Mouse (Mus musculus) large intestine, adult 2 months (tissue): ENCODE results near the gene Atox1. TPM values are rescaled to one million over a fixed set of nuclear protein-coding genes. Genes with fewer than 3 reads are reported as not detected.
"Not testable (repeated sequence)": the region's sequence is repeated elsewhere in the genome, so short reads cannot be mapped to it uniquely, and the experiment has no call there.

Experiments
- DNase-seq: peaks from one replicate; pipeline ENCODE4 v3.0.0-alpha.2; 2012; ENCODE audit warnings: low read depth, low spot score
- WGBS: fragments of 180-500 bp; shearing (Covaris S2); methylation state at CpG from one replicate; pipeline ENCODE4 v1.1.7; 2018; 5-methylcytosine and 5-hydroxymethylcytosine counted together
- polyA plus RNA-seq: library from polyadenylated mRNA; depleted of rRNA; stranded (reverse); fragments of >200 nt; gene quantifications from 2 replicates; pipeline ENCODE4 v1.2.3, GENCODE M21; 2012

Atox1 gene
- polyA plus RNA-seq, 1 experiment = 388 TPM

- DNase-seq = no peak
- WGBS = 68% methylated on average over 6 of the region's 6 CpGs
Observed at GRCm38 (mm10) chr11:55416609-55417265, 44.3 kb downstream of the Atox1 start.

GRCm38 (mm10) chr11:55415731-55416130 is 45.3 kb downstream of the Atox1 start:
- DNase-seq = not testable (repeated sequence)
- 70% methylated on average over 6 of the region's 6 CpGs for WGBS

- WGBS = 15% methylated on average over 9 of the region's 9 CpGs
- DNase-seq = peak; percentile 42
Observed at GRCm38 (mm10) chr11:55415036-55415704, 45.9 kb downstream of the Atox1 start.

GRCm38 (mm10) chr11:55414314-55414713 is 46.7 kb downstream of the Atox1 start:
- no peak for DNase-seq
- WGBS = 55% methylated on average over 5 of the region's 5 CpGs

- 71% methylated on average over 2 of the region's 2 CpGs for WGBS
- no peak for DNase-seq
Observed at GRCm38 (mm10) chr11:55413416-55413796, 47.6 kb downstream of the Atox1 start.

GRCm38 (mm10) chr11:55412680-55413415 is 48.2 kb downstream of the Atox1 start:
- DNase-seq = no peak
- WGBS = 83% methylated on average over 10 of the region's 10 CpGs

GRCm38 (mm10) chr11:55412034-55412433 is 49.0 kb downstream of the Atox1 start:
- WGBS = 72% methylated on average over 7 of the region's 7 CpGs
- DNase-seq = no peak

GRCm38 (mm10) chr11:55410502-55410901 is 50.5 kb downstream of the Atox1 start:
- WGBS = 49% methylated on average over 3 of the region's 3 CpGs
- DNase-seq = no peak

GRCm38 (mm10) chr11:55410005-55410404 is 51.0 kb downstream of the Atox1 start:
- 55% methylated on average over 3 of the region's 3 CpGs for WGBS
- DNase-seq = no peak

- no peak for DNase-seq
- 80% methylated on average over 4 of the region's 4 CpGs for WGBS
Observed at GRCm38 (mm10) chr11:55407133-55407532, 53.9 kb downstream of the Atox1 start.

- no peak for DNase-seq
- 39% methylated on average over 8 of the region's 8 CpGs for WGBS
Observed at GRCm38 (mm10) chr11:55405601-55406469, 55.2 kb downstream of the Atox1 start.

GRCm38 (mm10) chr11:55404659-55405457 is 56.2 kb downstream of the Atox1 start:
- 73% methylated on average over 9 of the region's 9 CpGs for WGBS
- no peak for DNase-seq

GRCm38 (mm10) chr11:55400863-55401262 is 60.2 kb downstream of the Atox1 start:
- WGBS = 39% methylated on average over 2 of the region's 2 CpGs
- no peak for DNase-seq

GRCm38 (mm10) chr11:55398371-55398770 is 62.7 kb downstream of the Atox1 start:
- WGBS = 87% methylated on average over 8 of the region's 8 CpGs
- no peak for DNase-seq

GRCm38 (mm10) chr11:55397441-55397840 is 63.6 kb downstream of the Atox1 start:
- no peak for DNase-seq
- 77% methylated on average over 9 of the region's 9 CpGs for WGBS

- DNase-seq = no peak
- WGBS = 80% methylated on average over 2 of the region's 2 CpGs
Observed at GRCm38 (mm10) chr11:55397036-55397435, 64.0 kb downstream of the Atox1 start.
